Mouse (Mus musculus) embryonic facial prominence, embryonic 13.5 days (tissue): ENCODE data around the gene 6030408B16Rik. TPM values are rescaled to one million over a fixed set of nuclear protein-coding genes. Genes with fewer than 3 reads are reported as not detected.

Experiments
- ATAC-seq: fragments of 200-750 bp; cut with Nextera tagmentation; 2 replicates; pipeline ENCODE4 v1.8.0; 2017; ENCODE audit warnings: low read depth; ENCODE audit not compliant: insufficient number of reproducible peaks, insufficient read depth, low FRiP score, low TSS enrichment
- H3K27ac ChIP-seq: fragments of 300-500 bp; sonication (generic); 2 replicates; pipeline ENCODE4 v1.5.1; 2015; ENCODE audit warnings: moderate library complexity, mild to moderate bottlenecking, inconsistent platforms
- H3K27me3 ChIP-seq: fragments of 300-500 bp; sonication (generic); 2 replicates; pipeline ENCODE4 v1.6.1; 2015; ENCODE audit warnings: mild to moderate bottlenecking, inconsistent platforms
- H3K36me3 ChIP-seq: fragments of 300-500 bp; sonication (generic); 2 replicates; pipeline ENCODE4 v1.6.1; 2015; ENCODE audit warnings: mild to moderate bottlenecking, inconsistent platforms
- H3K4me1 ChIP-seq: fragments of 300-500 bp; sonication (generic); 2 replicates; pipeline ENCODE4 v1.6.1; 2015; ENCODE audit warnings: inconsistent platforms
- H3K4me2 ChIP-seq: fragments of 300-500 bp; sonication (generic); 2 replicates; pipeline ENCODE4 v1.6.1; 2015; ENCODE audit warnings: moderate library complexity, mild to moderate bottlenecking, inconsistent platforms
- H3K4me3 ChIP-seq: fragments of 300-500 bp; sonication (generic); 2 replicates; pipeline ENCODE4 v1.5.1; 2015; ENCODE audit warnings: mild to moderate bottlenecking, inconsistent platforms
- H3K9ac ChIP-seq: fragments of 300-500 bp; sonication (generic); 2 replicates; pipeline ENCODE4 v1.6.1; 2015; ENCODE audit warnings: mild to moderate bottlenecking, inconsistent platforms
- H3K9me3 ChIP-seq: fragments of 300-500 bp; sonication (generic); 2 replicates; pipeline ENCODE4 v1.6.1; 2016; ENCODE audit warnings: inconsistent platforms
- WGBS: fragments of 180-500 bp; shearing (Covaris S2); methylation state at CpG from one replicate; pipeline ENCODE4 v1.1.7; 2015; ENCODE audit warnings: mixed read lengths; 5-methylcytosine and 5-hydroxymethylcytosine counted together
- polyA plus RNA-seq: library from polyadenylated mRNA; unstranded; fragments of >200 nt; fragmentation: Nextera tagmentation; extraction: Ambion mirVana; gene quantifications from 2 replicates; pipeline ENCODE4 v1.2.1, GENCODE M21; 2015

The 6030408B16Rik gene
- polyA plus RNA-seq, 1 experiment from 2014 or later: 0.60 TPM

DNA sequence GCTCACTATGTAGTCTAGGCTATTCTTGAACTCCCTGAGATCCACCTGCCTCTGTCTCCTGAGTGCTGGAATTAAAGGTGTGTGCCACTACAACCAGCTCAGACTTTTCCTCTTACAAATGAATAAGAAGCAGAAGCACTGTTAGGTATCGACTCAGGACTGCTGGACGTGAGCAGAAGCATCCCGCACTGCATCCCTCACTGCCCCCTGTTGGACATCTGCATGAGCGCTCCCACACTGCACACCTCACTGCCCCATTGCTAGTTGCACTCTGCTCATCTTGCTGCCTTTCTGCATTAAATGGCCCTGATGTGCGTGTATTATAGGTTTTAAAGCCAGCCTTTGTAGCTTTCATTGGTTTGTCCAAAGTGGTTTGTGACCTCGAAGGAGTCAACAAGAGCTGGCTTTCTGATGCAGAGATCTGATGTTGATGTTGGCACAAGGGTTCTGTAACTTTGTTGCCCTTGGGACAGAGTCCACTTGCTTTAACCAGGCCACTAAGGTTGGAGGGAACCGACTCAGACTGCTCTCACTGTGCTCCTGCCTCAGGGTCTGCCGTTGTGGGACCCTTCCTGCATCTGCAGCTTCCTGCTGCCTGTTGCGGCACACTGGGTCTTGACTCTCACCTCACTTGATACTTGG lies 6.8 kb upstream of the 6030408B16Rik start:
- H3K27me3 ChIP-seq: no peaks in the 10 kb centered on the region
- WGBS: 66% methylated on average over 9 of the region's 9 CpGs
- no peak for ATAC-seq
- peaks cover 53% of the 10 kb centered on the region for H3K36me3 ChIP-seq
- no peak overlapping the region for H3K9ac ChIP-seq
- H3K4me2 ChIP-seq: no peak overlapping the region
- no peak overlapping the region for H3K27ac ChIP-seq
- H3K9me3 ChIP-seq: no peaks in the 10 kb centered on the region
- peaks cover 16% of the 10 kb centered on the region for H3K4me1 ChIP-seq
- H3K4me3 ChIP-seq: no peak overlapping the region

GRCm38 (mm10) chr15:101287361-101287760 lies 5.7 kb upstream of the 6030408B16Rik start:
- Histone ChIP-seq H3K9me3 (no peaks in the 10 kb centered on the region), H3K27me3 (no peaks in the 10 kb centered on the region), H3K27ac (no peak overlapping the region), H3K4me1 (peaks cover 16% of the 10 kb centered on the region), H3K4me3 (no peak overlapping the region), H3K4me2 (no peak overlapping the region), H3K36me3 (peaks cover 64% of the 10 kb centered on the region), H3K9ac (no peak overlapping the region)
- WGBS: 90% methylated on average over 6 of the region's 6 CpGs
- no peak for ATAC-seq

GRCm38 (mm10) chr15:101290354-101290753 lies 2.7 kb upstream of the 6030408B16Rik start:
- WGBS: 94% methylated on average over 15 of the region's 15 CpGs
- H3K9me3 ChIP-seq: no peaks in the 10 kb centered on the region
- peaks cover 31% of the 10 kb centered on the region for H3K4me1 ChIP-seq
- H3K4me2 ChIP-seq: no peak overlapping the region
- no peak overlapping the region for H3K27ac ChIP-seq
- no peak overlapping the region for H3K4me3 ChIP-seq
- peaks cover 66% of the 10 kb centered on the region for H3K36me3 ChIP-seq
- H3K27me3 ChIP-seq: no peaks in the 10 kb centered on the region
- H3K9ac ChIP-seq: no peak overlapping the region
- no peak for ATAC-seq

- H3K27ac ChIP-seq: no peak overlapping the region
- no peaks in the 10 kb centered on the region for H3K27me3 ChIP-seq
- peaks cover 24% of the 10 kb centered on the region for H3K4me1 ChIP-seq
- no peak overlapping the region for H3K4me3 ChIP-seq
- WGBS: 89% methylated on average over 3 of the region's 3 CpGs
- no peak for ATAC-seq
- no peak overlapping the region for H3K9ac ChIP-seq
- no peak overlapping the region for H3K4me2 ChIP-seq
- no peaks in the 10 kb centered on the region for H3K9me3 ChIP-seq
- H3K36me3 ChIP-seq: peaks cover 55% of the 10 kb centered on the region
Measured at GRCm38 (mm10) chr15:101292012-101292411, 1.0 kb upstream of the 6030408B16Rik start.

GRCm38 (mm10) chr15:101294028-101294894 lies 1.2 kb downstream of the 6030408B16Rik start:
- no peaks in the 10 kb centered on the region for H3K27me3 ChIP-seq
- peaks cover 33% of the 10 kb centered on the region for H3K36me3 ChIP-seq
- 0 out of 2 replicates have a peak overlapping the region, but pooled peaks have one; percentile 1 for H3K4me2 ChIP-seq
- H3K4me1 ChIP-seq: peaks cover 33% of the 10 kb centered on the region
- no peak overlapping the region for H3K4me3 ChIP-seq
- H3K9ac ChIP-seq: peak overlapping the region; percentile 52; the same call in 1 of the 2 replicates
- no peaks in the 10 kb centered on the region for H3K9me3 ChIP-seq
- WGBS: 54% methylated on average over 16 of the region's 16 CpGs
- ATAC-seq: no peak
- no peak overlapping the region for H3K27ac ChIP-seq

GRCm38 (mm10) chr15:101295106-101295505 lies 2.1 kb downstream of the 6030408B16Rik start:
- H3K9ac ChIP-seq: no peak overlapping the region
- peaks cover 25% of the 10 kb centered on the region for H3K36me3 ChIP-seq
- peaks cover 33% of the 10 kb centered on the region for H3K4me1 ChIP-seq
- no peaks in the 10 kb centered on the region for H3K9me3 ChIP-seq
- H3K27ac ChIP-seq: no peak overlapping the region
- H3K27me3 ChIP-seq: no peaks in the 10 kb centered on the region
- WGBS: 70% methylated on average over 7 of the region's 7 CpGs
- H3K4me2 ChIP-seq: no peak overlapping the region
- H3K4me3 ChIP-seq: no peak overlapping the region
- no peak for ATAC-seq

DNA sequence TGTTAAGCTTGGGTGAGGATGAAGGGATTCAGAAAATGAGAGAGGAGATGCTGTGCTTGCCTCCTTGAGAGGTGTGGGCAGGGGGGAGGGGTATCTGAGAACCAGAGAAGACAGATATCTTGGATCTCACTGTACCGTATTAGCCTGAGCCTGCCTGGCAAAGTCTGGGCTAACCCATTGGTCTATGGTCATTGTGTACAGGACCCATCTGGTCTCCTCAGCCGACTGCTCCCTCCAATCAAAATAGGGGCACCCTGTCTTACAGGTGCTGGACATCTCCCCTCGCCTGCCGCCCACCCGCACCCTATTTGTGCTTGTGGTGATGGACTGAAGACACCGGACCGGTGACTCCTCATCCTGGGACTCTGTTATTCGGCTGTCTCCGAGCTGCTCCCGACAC lies 2.6 kb downstream of the 6030408B16Rik start:
- WGBS: 90% methylated on average over 10 of the region's 10 CpGs
- Histone ChIP-seq H3K9ac (no peak overlapping the region), H3K4me1 (peaks cover 33% of the 10 kb centered on the region), H3K4me3 (no peak overlapping the region), H3K36me3 (peaks cover 19% of the 10 kb centered on the region), H3K4me2 (no peak overlapping the region), H3K27ac (no peak overlapping the region), H3K9me3 (no peaks in the 10 kb centered on the region), H3K27me3 (no peaks in the 10 kb centered on the region)
- ATAC-seq: no peak

DNA sequence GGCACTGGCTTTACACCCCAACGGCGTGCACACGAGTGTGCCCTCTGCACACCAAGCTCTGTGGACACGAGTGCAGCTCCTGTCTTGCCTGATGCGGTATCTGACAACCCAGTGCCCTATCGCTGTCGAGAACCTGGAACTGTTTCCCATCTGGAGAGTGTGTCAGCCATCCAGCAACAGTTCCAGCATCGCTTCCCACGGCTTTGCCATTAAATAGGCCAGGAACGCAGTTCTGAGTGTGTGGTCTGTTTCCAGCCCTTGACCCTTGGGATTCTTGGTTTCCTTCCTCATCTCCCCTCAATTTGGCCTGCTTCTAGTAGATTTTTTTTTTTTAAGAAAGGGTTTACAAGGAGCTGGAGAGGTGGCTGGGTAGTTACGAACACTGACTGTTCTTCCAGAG lies 3.1 kb downstream of the 6030408B16Rik start:
- Histone ChIP-seq H3K4me2 (no peak overlapping the region), H3K27me3 (no peaks in the 10 kb centered on the region)
- 89% methylated on average over 11 of the region's 11 CpGs for WGBS

GRCm38 (mm10) chr15:101297988-101298387 lies 5.0 kb downstream of the 6030408B16Rik start:
- 28% methylated on average over 7 of the region's 7 CpGs for WGBS

More for the DNA sequence above, 3.1 kb downstream of the 6030408B16Rik start:
- Histone ChIP-seq H3K4me3 (no peak overlapping the region), H3K9me3 (no peaks in the 10 kb centered on the region), H3K9ac (no peak overlapping the region), H3K4me1 (peaks cover 33% of the 10 kb centered on the region), H3K36me3 (peaks cover 15% of the 10 kb centered on the region), H3K27ac (no peak overlapping the region)
- ATAC-seq: no peak

DNA sequence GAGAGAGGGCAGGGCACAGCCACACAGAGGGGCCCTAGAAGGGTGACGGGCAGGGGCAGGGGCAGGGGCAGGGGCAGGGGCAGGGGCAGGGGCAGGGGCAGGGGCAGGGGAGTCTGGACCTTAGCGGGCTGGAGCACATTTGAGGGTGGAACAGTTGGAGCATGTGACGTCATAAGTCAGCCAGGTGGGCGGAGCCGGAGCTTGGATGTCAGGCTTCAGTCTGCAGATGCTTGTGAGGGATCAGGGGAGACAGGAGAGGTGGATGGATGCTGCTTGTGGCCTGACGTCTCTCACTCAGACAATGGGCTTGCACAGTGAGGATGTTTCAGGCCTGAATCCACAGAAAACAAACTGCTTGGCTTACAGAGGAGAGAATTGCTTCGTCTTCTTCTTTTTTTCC lies 5.5 kb downstream of the 6030408B16Rik start:
- H3K36me3 ChIP-seq: no peaks in the 10 kb centered on the region
- no peak overlapping the region for H3K27ac ChIP-seq
- 13% methylated on average over 6 of the region's 7 CpGs for WGBS
- peak overlapping the region; percentile 39 for H3K4me2 ChIP-seq
- peaks cover 26% of the 10 kb centered on the region for H3K4me1 ChIP-seq
- H3K4me3 ChIP-seq: no peak overlapping the region
- no peaks in the 10 kb centered on the region for H3K27me3 ChIP-seq
- H3K9ac ChIP-seq: peak overlapping the region; percentile 44; the same call in 1 of the 2 replicates
- no peaks in the 10 kb centered on the region for H3K9me3 ChIP-seq
- ATAC-seq: no peak

More at GRCm38 (mm10) chr15:101297988-101298387, 5.0 kb downstream of the 6030408B16Rik start:
- H3K36me3 ChIP-seq: no peaks in the 10 kb centered on the region
- no peaks in the 10 kb centered on the region for H3K27me3 ChIP-seq
- ATAC-seq: no peak
- H3K4me2 ChIP-seq: peak overlapping the region; percentile 39; the same call in 1 of the 2 replicates
- H3K27ac ChIP-seq: no peak overlapping the region
- no peaks in the 10 kb centered on the region for H3K9me3 ChIP-seq
- H3K4me1 ChIP-seq: peaks cover 31% of the 10 kb centered on the region
- H3K9ac ChIP-seq: 0 out of 2 replicates have a peak overlapping the region, but pooled peaks have one; percentile 44
- H3K4me3 ChIP-seq: no peak overlapping the region

GRCm38 (mm10) chr15:101299480-101299960 lies 6.5 kb downstream of the 6030408B16Rik start:
- Histone ChIP-seq H3K9ac (no peak overlapping the region), H3K4me1 (peaks cover 16% of the 10 kb centered on the region), H3K9me3 (no peaks in the 10 kb centered on the region), H3K4me3 (no peak overlapping the region), H3K4me2 (no peak overlapping the region), H3K27ac (no peak overlapping the region), H3K36me3 (no peaks in the 10 kb centered on the region), H3K27me3 (no peaks in the 10 kb centered on the region)
- WGBS: 84% methylated on average over 14 of the region's 14 CpGs
- ATAC-seq: no peak
